Mouse (Mus musculus): ENCODE measurements at regions not wholly inside any gene's neighbourhood (a gene's known extent, or its start where the extent isn't known, plus 50 kb on each side); places are given as distances from the start of the nearest gene placed in this dataset.

DNA sequence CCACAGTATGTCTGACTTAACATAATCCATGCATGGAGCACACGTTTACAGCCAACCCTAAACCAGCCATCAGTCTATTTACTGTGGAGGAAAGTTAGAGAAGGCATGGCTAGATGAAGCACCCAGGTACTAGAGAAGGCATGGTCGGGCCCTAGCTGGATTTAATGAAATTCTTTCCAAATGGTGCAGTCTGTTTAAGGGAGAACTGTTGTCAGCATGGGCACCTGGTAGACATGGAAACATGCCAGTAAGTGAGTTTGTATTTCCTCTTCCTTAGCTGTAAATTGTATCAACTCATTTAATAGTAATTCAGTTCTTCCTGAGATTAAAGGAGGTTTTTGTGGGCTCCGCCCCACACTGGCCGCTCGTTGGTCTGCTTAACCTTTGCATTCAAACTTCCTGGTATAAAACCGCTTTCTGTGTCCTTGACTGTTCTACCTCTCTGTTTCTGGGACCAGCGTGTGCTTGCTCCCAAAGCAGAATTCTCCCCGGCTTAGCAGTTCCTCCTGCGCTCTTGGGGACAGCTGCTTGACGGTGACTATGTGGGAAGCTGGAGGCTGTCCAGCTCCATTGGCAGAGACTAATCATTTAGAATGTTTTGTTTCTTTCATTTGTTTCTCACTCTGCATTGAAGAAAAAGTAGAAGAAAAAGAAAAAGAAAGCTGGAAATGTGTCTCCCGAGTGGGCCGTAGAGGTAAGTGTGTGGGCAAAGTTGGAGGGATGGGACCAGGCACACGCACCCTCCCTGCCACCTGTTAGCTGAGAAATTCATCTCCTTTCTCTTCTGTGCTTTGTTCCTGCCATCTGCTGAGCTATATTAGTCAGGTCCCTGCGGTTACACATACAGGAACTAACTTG, 96.0 kb upstream of the St6galnac5 start:
- Histone ChIP-seq H3K9ac (ENCODE audit: low read depth, poor library complexity, severe bottlenecking) (no peak overlapping the region), H3K36me3 (ENCODE audit: control insufficient read depth, insufficient read depth, low read length, poor library complexity, severe bottlenecking) (no peaks in the 10 kb centered on the region), H3K9me3 (replicated peaks; ENCODE audit: control insufficient read depth, insufficient read depth, low read length, poor library complexity, severe bottlenecking) (no peaks in the 10 kb centered on the region), H3K4me3 (ENCODE audit: low read depth, low read length) (no peak overlapping the region), H3K27ac (ENCODE audit: insufficient read depth, low read length) (no peak overlapping the region), H3K27me3 (ENCODE audit: control insufficient read depth, insufficient read depth, low read length, poor library complexity, severe bottlenecking) (no peaks in the 10 kb centered on the region), H3K4me1 (ENCODE audit: control insufficient read depth, insufficient read depth, low read length) (no peaks in the 10 kb centered on the region)
- TF ChIP-seq POLR2A (IDR thresholded peaks at IDR 0.05; ENCODE audit: insufficient read depth, low read length) = no peak
- no peak for TF ChIP-seq CTCF (IDR thresholded peaks at IDR 0.05; ENCODE audit: low read depth, low read length)
- no peak for TF ChIP-seq EP300 (IDR thresholded peaks at IDR 0.05; ENCODE audit: insufficient read depth, low read depth, low read length)

DNA sequence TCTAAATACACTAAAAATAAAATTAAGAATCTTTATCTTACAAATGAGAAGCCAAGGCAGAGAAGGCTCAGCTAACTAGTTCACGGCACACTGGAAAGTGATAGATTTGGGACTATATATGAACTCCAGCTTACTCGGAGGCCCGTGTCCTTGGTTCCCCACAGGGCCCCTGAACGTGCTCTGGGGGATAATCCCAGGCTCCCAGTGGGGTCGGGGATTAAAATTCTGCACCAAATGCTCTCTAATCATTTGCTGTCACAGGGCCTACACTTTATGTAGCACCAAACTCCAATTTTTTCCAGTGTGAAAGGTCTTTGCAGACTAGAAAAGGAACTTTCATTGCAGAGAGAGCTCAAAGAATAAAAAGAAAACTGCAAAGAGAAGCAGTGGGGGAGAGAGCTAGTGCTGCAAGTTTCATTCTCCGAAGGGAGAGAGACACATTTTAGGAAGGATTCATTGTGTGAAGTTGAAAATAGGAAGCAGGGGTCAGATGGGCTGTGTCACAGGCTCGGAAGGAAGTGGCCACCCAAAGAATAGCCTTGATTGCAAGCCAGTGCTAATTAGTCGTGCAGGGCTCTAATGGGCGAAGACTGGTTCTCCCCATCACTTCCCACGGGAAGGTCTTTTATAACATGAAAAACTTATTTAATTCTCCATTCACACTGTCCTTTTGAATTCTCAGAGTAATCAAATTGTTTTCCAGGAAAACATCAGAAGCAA, 90.3 kb upstream of the St6galnac5 start:
- H3K36me3 ChIP-seq (ENCODE audit: control insufficient read depth, insufficient read depth, low read length, poor library complexity, severe bottlenecking) = no peaks in the 10 kb centered on the region
- no peaks in the 10 kb centered on the region for H3K9me3 ChIP-seq (replicated peaks; ENCODE audit: control insufficient read depth, insufficient read depth, low read length, poor library complexity, severe bottlenecking)
- H3K9ac ChIP-seq (ENCODE audit: low read depth, poor library complexity, severe bottlenecking) = no peak overlapping the region
- H3K4me1 ChIP-seq (ENCODE audit: control insufficient read depth, insufficient read depth, low read length) = no peaks in the 10 kb centered on the region
- TF ChIP-seq EP300 (IDR thresholded peaks at IDR 0.05; ENCODE audit: insufficient read depth, low read depth, low read length) = no peak
- no peak for TF ChIP-seq CTCF (IDR thresholded peaks at IDR 0.05; ENCODE audit: low read depth, low read length)
- no peak for TF ChIP-seq POLR2A (IDR thresholded peaks at IDR 0.05; ENCODE audit: insufficient read depth, low read length)
- no peak overlapping the region for H3K27ac ChIP-seq (ENCODE audit: insufficient read depth, low read length)
- no peaks in the 10 kb centered on the region for H3K27me3 ChIP-seq (ENCODE audit: control insufficient read depth, insufficient read depth, low read length, poor library complexity, severe bottlenecking)
- H3K4me3 ChIP-seq (ENCODE audit: low read depth, low read length) = no peak overlapping the region

GRCm38 (mm10) chr3:153071549-153071948, 89.5 kb upstream of the St6galnac5 start:
- Histone ChIP-seq H3K4me1 (ENCODE audit: control insufficient read depth, insufficient read depth, low read length) (no peaks in the 10 kb centered on the region), H3K27ac (ENCODE audit: insufficient read depth, low read length) (no peak overlapping the region), H3K36me3 (ENCODE audit: control insufficient read depth, insufficient read depth, low read length, poor library complexity, severe bottlenecking) (no peaks in the 10 kb centered on the region), H3K9me3 (replicated peaks; ENCODE audit: control insufficient read depth, insufficient read depth, low read length, poor library complexity, severe bottlenecking) (no peaks in the 10 kb centered on the region), H3K9ac (ENCODE audit: low read depth, poor library complexity, severe bottlenecking) (no peak overlapping the region), H3K4me3 (ENCODE audit: low read depth, low read length) (no peak overlapping the region), H3K27me3 (ENCODE audit: control insufficient read depth, insufficient read depth, low read length, poor library complexity, severe bottlenecking) (no peaks in the 10 kb centered on the region)
- TF ChIP-seq EP300 (IDR thresholded peaks at IDR 0.05; ENCODE audit: insufficient read depth, low read depth, low read length) = no peak
- TF ChIP-seq CTCF (IDR thresholded peaks at IDR 0.05; ENCODE audit: low read depth, low read length) = no peak
- TF ChIP-seq POLR2A (IDR thresholded peaks at IDR 0.05; ENCODE audit: insufficient read depth, low read length) = no peak

- Histone ChIP-seq H3K27ac (ENCODE audit: insufficient read depth, low read length) (no peak overlapping the region), H3K9me3 (replicated peaks; ENCODE audit: control insufficient read depth, insufficient read depth, low read length, poor library complexity, severe bottlenecking) (no peaks in the 10 kb centered on the region), H3K4me1 (ENCODE audit: control insufficient read depth, insufficient read depth, low read length) (no peaks in the 10 kb centered on the region), H3K9ac (ENCODE audit: low read depth, poor library complexity, severe bottlenecking) (no peak overlapping the region), H3K27me3 (ENCODE audit: control insufficient read depth, insufficient read depth, low read length, poor library complexity, severe bottlenecking) (no peaks in the 10 kb centered on the region), H3K36me3 (ENCODE audit: control insufficient read depth, insufficient read depth, low read length, poor library complexity, severe bottlenecking) (no peaks in the 10 kb centered on the region), H3K4me3 (ENCODE audit: low read depth, low read length) (no peak overlapping the region)
- TF ChIP-seq POLR2A (IDR thresholded peaks at IDR 0.05; ENCODE audit: insufficient read depth, low read length) (no peak), EP300 (IDR thresholded peaks at IDR 0.05; ENCODE audit: insufficient read depth, low read depth, low read length) (no peak), CTCF (IDR thresholded peaks at IDR 0.05; ENCODE audit: low read depth, low read length) (no peak)
Measured at GRCm38 (mm10) chr3:153071123-153071522, 89.1 kb upstream of the St6galnac5 start.

- Histone ChIP-seq H3K4me3 (ENCODE audit: low read depth, low read length) (no peak overlapping the region), H3K9me3 (replicated peaks; ENCODE audit: control insufficient read depth, insufficient read depth, low read length, poor library complexity, severe bottlenecking) (no peaks in the 10 kb centered on the region), H3K9ac (ENCODE audit: low read depth, poor library complexity, severe bottlenecking) (no peak overlapping the region), H3K27ac (ENCODE audit: insufficient read depth, low read length) (no peak overlapping the region), H3K4me1 (ENCODE audit: control insufficient read depth, insufficient read depth, low read length) (no peaks in the 10 kb centered on the region), H3K27me3 (ENCODE audit: control insufficient read depth, insufficient read depth, low read length, poor library complexity, severe bottlenecking) (no peaks in the 10 kb centered on the region), H3K36me3 (ENCODE audit: control insufficient read depth, insufficient read depth, low read length, poor library complexity, severe bottlenecking) (no peaks in the 10 kb centered on the region)
- TF ChIP-seq EP300 (IDR thresholded peaks at IDR 0.05; ENCODE audit: insufficient read depth, low read depth, low read length) (no peak), POLR2A (IDR thresholded peaks at IDR 0.05; ENCODE audit: insufficient read depth, low read length) (no peak), CTCF (IDR thresholded peaks at IDR 0.05; ENCODE audit: low read depth, low read length) (no peak)
Measured at GRCm38 (mm10) chr3:153065890-153066289, 83.8 kb upstream of the St6galnac5 start.

DNA sequence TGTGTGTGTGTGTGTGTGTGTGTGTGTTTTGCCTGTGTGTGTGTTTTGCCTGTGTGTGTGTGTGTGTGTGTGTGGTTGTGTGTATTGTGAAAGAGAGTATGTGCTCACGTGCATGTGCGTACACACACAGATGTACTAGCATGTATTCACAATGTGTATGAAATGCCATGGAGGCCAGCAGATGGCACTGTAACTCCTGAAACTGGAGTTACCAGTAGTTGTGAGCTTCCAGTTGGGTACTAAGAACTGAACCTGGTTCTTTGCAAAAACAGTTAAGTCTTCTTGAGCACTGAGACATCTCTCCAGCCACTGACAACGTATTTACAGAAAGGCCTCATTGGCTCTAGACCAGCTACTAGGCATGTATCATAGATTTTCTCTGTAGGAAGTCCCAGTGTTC, 71.1 kb upstream of the St6galnac5 start:
- H3K27ac ChIP-seq (ENCODE audit: insufficient read depth, low read length) = no peak overlapping the region
- no peaks in the 10 kb centered on the region for H3K27me3 ChIP-seq (ENCODE audit: control insufficient read depth, insufficient read depth, low read length, poor library complexity, severe bottlenecking)
- no peaks in the 10 kb centered on the region for H3K9me3 ChIP-seq (replicated peaks; ENCODE audit: control insufficient read depth, insufficient read depth, low read length, poor library complexity, severe bottlenecking)
- no peak overlapping the region for H3K4me3 ChIP-seq (ENCODE audit: low read depth, low read length)
- H3K36me3 ChIP-seq (ENCODE audit: control insufficient read depth, insufficient read depth, low read length, poor library complexity, severe bottlenecking) = no peaks in the 10 kb centered on the region
- H3K4me1 ChIP-seq (ENCODE audit: control insufficient read depth, insufficient read depth, low read length) = no peaks in the 10 kb centered on the region
- no peak for TF ChIP-seq POLR2A (IDR thresholded peaks at IDR 0.05; ENCODE audit: insufficient read depth, low read length)
- no peak for TF ChIP-seq EP300 (IDR thresholded peaks at IDR 0.05; ENCODE audit: insufficient read depth, low read depth, low read length)
- no peak for TF ChIP-seq CTCF (IDR thresholded peaks at IDR 0.05; ENCODE audit: low read depth, low read length)
- no peak overlapping the region for H3K9ac ChIP-seq (ENCODE audit: low read depth, poor library complexity, severe bottlenecking)

Data from ES-Bruce4 (cell line).